Mouse (Mus musculus): ENCODE measurements around the gene Trpv5.
A peak's percentile ranks its signal among the peaks of the same experiment; 100 is the strongest.

Trpv5 gene

DNA sequence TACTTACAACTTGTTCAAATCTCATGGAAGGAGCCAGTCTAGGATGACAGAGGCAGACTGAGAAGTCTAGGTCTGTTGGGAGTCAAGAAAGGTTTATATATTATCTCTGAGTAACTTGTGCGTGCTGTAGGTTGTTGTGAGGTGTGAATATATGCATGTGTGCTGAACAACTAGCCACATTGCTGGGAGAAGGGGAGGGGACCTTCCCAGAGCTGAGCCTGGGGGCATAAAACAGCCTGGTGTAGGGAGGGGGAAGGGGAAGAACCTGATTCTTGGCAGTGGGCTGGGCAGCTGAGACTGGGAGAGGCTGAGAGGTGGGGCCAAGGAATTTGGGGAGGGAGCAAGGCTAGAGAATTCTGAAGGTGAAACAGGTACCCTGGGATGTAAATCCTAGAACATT, at the start of gene Trpv5:
Gene Trpv5 (minus strand): TSS at position 101 of the 400 bp plus-strand sequence.
- no peak for DNase-seq

DNA sequence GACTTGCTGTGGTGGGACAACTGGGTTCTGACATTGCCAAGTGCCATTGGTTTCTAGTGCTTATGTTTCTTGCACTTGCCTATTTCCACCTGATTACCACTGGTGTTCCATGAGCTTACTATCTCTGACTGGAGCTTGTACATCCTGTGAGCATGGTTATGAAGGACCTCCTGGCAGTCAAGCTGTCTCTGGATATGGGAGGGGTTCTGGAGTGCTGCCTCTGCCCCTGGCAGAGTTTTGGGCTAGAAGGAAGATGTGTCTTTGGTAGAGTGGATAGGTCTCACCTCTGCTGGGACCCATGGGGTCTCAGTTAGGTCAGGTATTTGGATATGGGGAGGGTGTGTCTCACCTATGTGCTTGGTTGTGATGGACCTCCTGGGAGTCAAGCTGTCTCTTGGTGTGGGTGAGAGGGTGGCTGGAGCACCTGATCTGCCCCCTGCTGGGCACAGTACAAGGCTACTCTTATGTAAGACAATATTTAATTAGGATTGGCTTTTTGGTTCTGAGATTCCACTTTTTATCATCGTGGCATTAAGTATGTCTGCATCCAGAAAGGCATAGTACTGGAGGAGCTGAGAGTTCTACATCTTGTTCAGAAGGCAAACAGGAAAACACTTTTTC, 47.5 kb upstream of the Trpv5 start:
- no peak for DNase-seq

DNA sequence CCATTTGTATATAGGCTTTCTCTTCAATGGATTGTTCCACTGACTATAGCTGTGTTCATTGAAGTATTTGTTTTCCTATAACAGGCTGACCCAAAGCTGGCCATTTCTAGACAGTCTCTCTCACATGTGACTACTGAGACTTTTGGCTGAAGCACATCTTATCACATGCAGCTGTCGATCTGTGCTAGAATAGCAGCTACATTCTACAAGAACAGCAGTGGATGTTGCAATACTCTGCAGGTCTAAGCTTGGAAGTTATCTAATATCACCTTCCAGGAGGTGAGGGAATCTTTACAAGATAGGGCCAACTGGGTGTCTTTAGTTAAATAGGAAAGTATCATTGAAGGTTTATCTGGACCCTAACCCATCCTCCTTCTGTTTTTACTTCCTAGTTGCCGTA, 40.9 kb upstream of the Trpv5 start:
- no peak for DNase-seq

GRCm38 (mm10) chr6:41710281-41710680, 29.7 kb upstream of the Trpv5 start:
- DNase-seq: no peak

DNA sequence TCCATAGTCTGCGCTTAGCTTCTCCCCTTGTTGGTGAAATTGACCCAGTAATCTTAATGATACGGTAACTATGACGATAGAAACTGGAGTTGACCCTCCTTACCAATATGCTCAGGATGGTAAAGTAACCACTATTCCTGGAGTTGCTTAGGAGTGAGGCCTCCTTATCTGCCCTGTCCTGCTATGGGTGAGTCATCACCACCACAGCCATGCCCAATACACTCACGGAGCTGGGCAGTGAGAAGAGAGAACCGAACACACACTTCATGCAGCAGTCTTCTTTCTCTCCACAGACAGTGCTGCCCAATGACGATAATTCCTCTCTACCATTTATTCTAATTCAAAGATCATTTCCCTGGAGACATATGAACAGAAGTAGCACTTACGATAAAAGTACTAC, 25.7 kb upstream of the Trpv5 start:
- no peak for DNase-seq

- no peak for DNase-seq
Observed at GRCm38 (mm10) chr6:41704123-41704522, 23.6 kb upstream of the Trpv5 start, which contains the start of gene Kel. Gene Kel, minus strand, starts transcription at chr6:41704339.

DNA sequence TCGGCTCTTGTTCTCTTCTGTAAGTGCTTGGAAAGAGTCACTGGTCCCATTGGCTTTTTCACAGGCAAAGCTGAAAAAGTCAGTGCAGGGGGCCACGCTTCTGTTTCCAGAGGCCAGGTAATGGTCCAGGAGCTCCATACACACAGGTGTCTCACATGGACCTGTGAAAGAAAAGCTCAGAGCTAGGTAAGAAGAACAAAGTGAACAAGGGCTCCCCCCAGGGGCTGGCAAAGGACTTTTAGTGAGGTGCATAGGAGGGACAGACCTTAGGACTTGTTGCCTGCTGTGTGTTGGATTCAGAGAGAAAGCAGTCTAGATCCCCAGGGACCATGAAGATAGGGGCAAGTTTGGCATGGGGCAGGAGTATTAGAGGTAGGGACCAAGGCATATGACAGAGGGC, 22.4 kb upstream of the Trpv5 start:
- DNase-seq: no peak

- no peak for DNase-seq
Observed at GRCm38 (mm10) chr6:41701245-41701644, 20.7 kb upstream of the Trpv5 start.

DNA sequence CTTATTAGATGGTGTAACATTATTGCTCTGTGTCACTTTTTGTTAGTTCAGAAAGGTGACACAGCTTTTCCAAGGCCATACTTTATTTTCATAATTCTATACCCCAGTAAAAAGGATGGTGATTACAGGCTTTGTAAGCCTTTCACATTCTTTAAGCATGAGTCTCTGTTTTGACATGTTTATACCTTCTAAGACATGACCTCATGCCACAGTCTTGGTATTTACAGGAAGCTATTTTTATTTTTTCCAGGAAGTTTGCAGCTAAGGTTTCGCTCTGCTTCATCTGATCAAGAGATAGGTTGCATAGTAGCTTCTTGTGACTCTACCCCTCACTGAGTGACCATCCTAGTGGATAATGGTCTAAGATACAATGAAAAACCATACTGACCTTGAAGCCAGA, 13.8 kb upstream of the Trpv5 start:
- no peak for DNase-seq

- DNase-seq: no peak
Observed at GRCm38 (mm10) chr6:41692200-41692599, 11.6 kb upstream of the Trpv5 start.

DNA sequence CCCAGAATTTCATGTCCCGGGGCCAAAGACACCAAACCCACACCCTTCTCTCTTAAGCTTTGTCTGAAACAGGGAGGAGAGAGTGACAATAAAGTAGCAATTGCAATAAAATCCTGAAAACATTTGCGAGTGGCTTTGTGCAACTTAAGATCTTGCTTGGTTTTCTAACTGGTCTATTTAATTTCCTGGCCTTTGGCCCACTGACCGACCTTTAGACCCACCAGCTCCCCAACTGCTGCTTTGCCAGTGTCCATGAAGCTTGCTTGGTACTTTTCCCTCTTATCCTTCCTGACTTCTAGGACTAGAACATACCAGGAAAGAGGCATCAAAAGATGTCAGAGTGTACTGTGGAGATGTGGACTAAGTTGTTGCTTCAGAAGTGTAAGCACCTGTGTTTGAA, 5.0 kb upstream of the Trpv5 start:
- no peak for DNase-seq

DNA sequence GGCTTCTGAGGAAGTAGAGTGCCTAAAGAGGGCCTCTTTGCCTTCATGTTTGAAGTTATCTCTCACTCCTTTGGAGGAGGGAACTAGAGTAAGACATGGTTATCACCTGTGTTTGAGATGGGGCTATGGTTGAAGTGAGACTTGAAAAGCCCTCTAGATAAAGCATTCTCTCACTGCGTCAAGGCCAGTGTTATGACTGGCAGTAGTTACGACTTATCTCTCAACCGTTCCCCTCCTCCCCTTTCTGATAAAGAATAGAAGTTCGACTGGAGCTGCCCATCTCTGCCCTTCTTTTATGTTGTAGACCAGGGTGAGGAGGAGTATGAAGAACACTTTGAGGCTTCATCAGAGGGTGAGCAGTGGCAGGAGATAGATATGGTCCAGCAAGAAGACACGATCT, 4.3 kb upstream of the Trpv5 start:
- no peak for DNase-seq

- DNase-seq: no peak
Observed at GRCm38 (mm10) chr6:41684131-41684530, 3.6 kb upstream of the Trpv5 start, which contains the start of gene Llcfc1. Gene Llcfc1, plus strand, starts transcription at chr6:41684431.

- DNase-seq: no peak
Observed at GRCm38 (mm10) chr6:41681656-41682055, 1.1 kb upstream of the Trpv5 start.

GRCm38 (mm10) chr6:41676530-41676929, 4.0 kb downstream of the Trpv5 start:
- no peak for DNase-seq

DNA sequence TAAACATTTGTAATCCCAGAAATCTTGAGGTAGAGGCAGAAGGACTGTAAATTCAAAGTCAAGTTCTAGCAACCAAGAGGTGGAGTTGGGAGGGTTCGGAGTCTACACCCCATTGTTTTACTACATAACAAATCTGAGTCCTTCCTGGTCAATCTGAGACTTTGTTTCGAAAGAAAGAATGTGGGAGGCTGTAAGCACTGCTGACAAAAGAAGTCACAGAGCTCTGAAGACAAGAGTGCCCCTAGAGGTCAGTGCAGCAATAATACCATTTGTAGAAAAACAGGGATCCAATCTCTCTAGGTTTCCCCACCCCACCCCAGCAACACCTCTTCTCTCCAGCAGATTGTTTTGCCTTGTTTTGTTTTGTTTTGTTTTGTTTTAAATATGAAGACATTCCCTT, 18.2 kb downstream of the Trpv5 start:
- DNase-seq: peak; percentile 3

DNA sequence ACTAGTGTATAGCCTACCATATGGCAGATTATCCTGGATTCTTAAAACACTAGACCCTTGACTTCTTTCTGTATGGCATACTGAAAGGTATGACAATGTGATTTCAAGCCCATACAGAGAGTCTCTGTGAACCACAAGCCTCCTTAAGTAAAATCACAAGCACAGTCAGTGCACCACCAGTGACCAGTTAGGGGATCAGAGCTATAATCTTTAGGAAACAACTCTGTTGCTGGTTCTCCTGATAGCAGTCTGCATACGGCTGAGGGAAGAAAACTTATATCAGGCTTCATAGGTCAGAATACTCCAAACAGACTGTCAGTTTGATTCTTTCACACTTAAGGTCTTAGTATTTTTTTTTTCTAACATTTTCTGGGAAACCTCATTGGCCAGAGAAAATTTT, 22.1 kb downstream of the Trpv5 start:
- no peak for DNase-seq

DNA sequence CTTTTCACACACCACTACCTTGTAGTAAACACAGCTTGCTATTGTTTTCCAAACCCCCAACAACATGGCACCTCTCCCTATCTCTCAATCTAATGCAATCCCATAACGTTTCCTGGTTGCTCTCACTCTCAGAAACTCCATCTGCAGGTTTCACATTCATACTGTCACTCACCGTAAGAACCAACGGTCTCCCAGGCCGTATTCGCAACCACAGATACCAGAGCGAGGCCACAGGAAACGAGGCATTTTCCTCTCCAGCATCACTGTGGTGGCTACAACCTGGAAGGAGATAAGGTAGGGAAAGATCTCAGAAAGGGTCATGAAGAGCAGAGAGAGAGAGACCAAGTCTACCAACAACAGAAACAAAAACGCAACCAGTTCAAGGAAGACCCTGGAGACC, 25.9 kb downstream of the Trpv5 start:
- no peak for DNase-seq

DNA sequence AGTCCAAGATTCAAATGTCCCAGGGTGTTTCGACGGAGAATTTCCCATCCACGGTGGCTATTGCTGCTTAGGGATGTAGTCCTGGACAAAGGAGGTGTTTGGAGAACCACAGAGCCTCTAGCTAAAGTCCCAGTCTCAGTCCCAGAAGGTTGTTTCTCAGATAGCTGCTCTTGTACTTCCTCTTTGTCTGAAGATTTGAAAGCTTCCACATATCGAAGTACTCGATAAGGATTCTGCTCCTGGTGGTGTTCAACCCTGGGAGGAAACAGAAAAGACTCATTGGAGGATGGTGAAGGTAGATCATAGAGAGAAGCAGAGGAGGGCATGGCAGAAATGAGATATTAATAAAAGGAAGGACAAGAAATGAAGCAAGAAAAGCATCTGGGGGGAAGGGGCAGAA, 27.4 kb downstream of the Trpv5 start:
- no peak for DNase-seq

DNA sequence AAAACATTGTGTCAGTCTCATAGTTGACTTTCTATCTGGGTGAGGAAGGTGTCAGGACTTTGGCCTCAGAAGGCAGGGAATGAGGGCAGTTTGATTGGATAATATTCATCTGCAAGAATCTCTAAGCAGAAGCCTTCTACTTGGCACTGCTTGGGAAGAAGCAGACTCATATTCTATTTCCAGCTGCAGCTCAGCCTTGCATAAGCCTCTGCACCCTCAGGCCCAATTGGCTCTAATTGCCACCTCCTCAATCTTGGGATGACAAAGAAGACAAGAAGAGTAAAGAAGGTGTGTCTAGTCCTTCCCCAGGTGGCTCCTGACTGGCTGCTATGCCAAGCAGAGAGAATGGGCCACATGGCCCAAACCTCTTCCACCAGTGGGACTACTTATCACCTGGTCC, 33.9 kb downstream of the Trpv5 start:
- DNase-seq: no peak

DNA sequence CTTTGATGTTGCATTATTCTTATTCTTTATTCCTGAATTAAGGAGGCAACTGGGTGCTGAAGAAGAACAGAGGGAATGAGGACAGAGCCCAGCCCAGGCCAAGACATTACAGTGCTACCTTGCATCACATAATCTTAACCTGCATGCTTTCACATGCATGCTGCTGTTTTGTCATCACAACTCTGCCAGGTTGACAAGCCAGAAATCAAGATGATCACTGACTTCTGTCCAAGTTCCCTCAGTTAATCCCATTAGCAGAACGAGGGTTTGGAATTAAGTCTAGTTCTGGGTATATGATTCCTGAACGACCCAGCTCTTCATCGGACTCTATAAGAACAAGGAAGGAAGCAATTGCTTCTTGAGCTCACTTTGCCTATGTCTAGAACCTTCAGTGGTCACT, 34.3 kb downstream of the Trpv5 start:
- no peak for DNase-seq

DNA sequence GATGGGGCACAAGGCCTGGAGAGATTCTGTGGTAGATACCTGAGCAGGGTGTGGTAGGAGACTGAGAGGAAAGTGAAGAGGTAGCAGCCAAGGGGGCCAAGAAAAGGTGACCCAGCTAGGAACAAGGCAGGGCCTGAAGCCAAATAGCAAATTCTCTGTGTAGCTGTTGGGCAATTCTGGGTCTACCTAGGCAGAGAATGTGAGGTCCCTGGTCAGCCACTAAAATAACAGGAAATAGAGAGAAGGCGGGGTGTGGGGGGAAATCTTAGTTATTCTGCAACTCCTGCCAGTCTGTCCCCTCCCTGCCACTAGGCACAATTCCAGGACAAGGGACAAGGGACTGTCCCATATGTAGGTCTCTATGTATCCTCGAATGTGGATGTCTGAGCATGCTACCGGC, 37.3 kb downstream of the Trpv5 start:
- no peak for DNase-seq

DNA sequence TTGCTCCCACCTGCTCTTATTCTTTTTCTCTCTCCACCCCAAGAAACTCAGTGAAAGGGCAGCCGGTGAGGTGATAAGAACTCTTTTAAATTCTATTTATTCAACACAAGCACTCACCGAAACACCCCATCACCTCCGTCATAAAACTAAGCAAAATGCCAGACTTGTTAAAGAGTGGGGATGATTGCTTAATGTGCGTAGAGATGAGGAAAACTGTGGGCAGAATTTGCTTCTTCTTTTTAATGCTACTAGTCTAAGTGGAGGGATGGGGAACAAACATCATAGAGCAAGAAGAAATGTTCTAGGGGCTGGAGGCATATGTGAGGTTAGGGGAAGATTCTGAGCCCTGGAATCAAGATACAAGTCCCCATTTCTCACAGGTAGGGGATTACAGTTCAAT, 37.8 kb downstream of the Trpv5 start:
- no peak for DNase-seq

DNA sequence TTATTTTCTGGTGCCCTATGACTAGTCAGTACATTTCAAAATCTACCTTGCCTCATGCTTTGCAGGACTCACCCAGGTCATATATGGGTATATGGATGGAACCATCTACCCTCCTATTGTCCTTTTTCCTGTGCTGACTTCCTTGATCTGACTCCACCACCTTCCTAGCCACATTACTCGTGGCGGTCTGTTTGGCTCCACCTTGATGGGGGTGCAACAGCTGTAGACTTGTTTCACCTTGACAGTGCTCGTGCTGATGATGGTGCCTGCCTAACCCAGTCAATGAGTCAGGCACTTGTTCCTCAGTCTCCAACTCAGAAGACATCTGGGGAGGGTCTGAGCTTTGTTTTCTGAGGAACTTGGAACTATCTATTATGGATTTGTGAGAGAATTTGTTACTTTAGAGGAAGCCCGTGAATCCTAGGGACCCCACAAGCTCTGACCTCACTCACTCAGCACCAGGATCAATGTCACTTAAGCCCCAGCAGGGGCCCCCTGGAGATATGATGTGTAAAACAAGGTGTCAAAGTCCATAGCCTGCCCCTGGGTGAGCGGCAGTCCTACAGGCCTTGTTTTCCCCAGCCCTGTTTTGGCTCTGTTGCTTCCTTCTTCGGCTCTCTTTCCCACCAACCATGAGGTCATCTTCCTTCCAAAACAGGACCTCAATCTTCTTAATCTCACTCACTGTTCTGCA, 39.2 kb downstream of the Trpv5 start:
- DNase-seq: no peak

DNA sequence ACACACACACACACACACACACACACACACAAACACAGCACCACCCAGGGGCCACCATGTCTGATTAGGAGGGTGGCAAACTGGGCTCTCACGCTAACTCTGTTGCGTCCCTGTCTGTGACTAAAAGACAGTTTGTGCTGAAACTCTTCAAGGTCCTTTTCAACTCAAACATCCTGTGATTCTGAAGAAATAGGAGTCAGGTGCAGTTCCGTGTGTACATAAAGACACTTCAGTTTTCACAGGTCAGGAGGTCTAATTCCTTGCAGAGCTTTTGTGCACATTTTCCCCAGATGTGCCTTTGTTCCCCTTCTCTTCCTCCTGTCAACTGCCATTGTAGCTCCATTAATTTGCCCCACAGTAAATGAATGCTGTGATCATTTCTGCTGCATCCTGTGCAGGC, 40.1 kb downstream of the Trpv5 start:
- no peak for DNase-seq

All from right cerebral cortex, adult 18-20 months (tissue).